Mouse (Mus musculus) intestine, embryonic 14.5 days (tissue): ENCODE data around the gene Nedd9. TPM values are rescaled to one million over a fixed set of nuclear protein-coding genes. Genes with fewer than 3 reads are reported as not detected.

ENCODE experiments used
- ATAC-seq: fragments of 200-750 bp; cut with Nextera tagmentation; replicated peaks from 2 replicates; pipeline ENCODE4 v1.8.0; 2017; ENCODE audit warnings: low read depth, moderate number of reproducible peaks, moderate TSS enrichment, moderate library complexity; ENCODE audit not compliant: low FRiP score, low TSS enrichment
- DNase-seq: peaks from one replicate; pipeline ENCODE4 v3.0.0-alpha.2; 2018; ENCODE audit warnings: low spot score
- H3K27ac ChIP-seq: fragments of 300-500 bp; sonication (generic); 2 replicates; pipeline ENCODE4 v1.5.1; 2014; ENCODE audit warnings: low read depth, mild to moderate bottlenecking, control low read depth
- H3K27me3 ChIP-seq: fragments of 300-500 bp; sonication (generic); replicated peaks from 2 replicates; pipeline ENCODE4 v1.6.1; 2014; ENCODE audit warnings: low read length, control low read depth; ENCODE audit not compliant: control insufficient read depth, insufficient read depth
- H3K36me3 ChIP-seq: fragments of 300-500 bp; sonication (generic); 2 replicates; pipeline ENCODE4 v1.6.1; 2014; ENCODE audit warnings: low read length, control low read depth; ENCODE audit not compliant: control insufficient read depth, insufficient read depth
- H3K4me1 ChIP-seq: fragments of 300-500 bp; sonication (generic); replicated peaks from 2 replicates; pipeline ENCODE4 v1.6.1; 2014; ENCODE audit warnings: low read length, control low read depth, mixed read lengths; ENCODE audit not compliant: control insufficient read depth, insufficient read depth
- H3K4me2 ChIP-seq: fragments of 300-500 bp; sonication (generic); 2 replicates; pipeline ENCODE4 v1.6.1; 2014; ENCODE audit warnings: low read length
- H3K4me3 ChIP-seq: fragments of 300-500 bp; sonication (generic); 2 replicates; pipeline ENCODE4 v1.5.1; 2014; ENCODE audit warnings: low read depth, low read length, control low read depth, mixed read lengths
- H3K9ac ChIP-seq: fragments of 300-500 bp; sonication (generic); 2 replicates; pipeline ENCODE4 v1.6.1; 2014; ENCODE audit warnings: mild to moderate bottlenecking, low read length
- H3K9me3 ChIP-seq: fragments of 300-500 bp; sonication (generic); 2 replicates; pipeline ENCODE4 v1.6.1; 2016; ENCODE audit warnings: low read length, control low read depth; ENCODE audit not compliant: control insufficient read depth
- WGBS: fragments of 180-500 bp; shearing (Covaris S2); extraction: QIAGEN DNeasy Blood & Tissue Kit; methylation state at CpG from one replicate; pipeline ENCODE4 v1.1.7; 2014; 5-methylcytosine and 5-hydroxymethylcytosine counted together
- polyA plus RNA-seq: library from polyadenylated mRNA; unstranded; fragments of >200 nt; fragmentation: Nextera tagmentation; extraction: Ambion mirVana; gene quantifications from 2 replicates; pipeline ENCODE4 v1.2.1, GENCODE M21; 2014

Nedd9 gene
- polyA plus RNA-seq, 1 experiment from 2014 or later: 56.5 TPM

GRCm38 (mm10) chr13:41420376-41420775 is 66.8 kb downstream of the Nedd9 start:
- Histone ChIP-seq H3K27ac (no peak overlapping the region), H3K4me3 (no peak overlapping the region), H3K9me3 (no peaks in the 10 kb centered on the region), H3K36me3 (no peaks in the 10 kb centered on the region), H3K27me3 (no peaks in the 10 kb centered on the region), H3K9ac (no peak overlapping the region), H3K4me1 (0 out of 2 replicates have a peak, but pooled peaks cover 6% of the 10 kb centered on the region), H3K4me2 (no peak overlapping the region)
- WGBS: 81% methylated on average over 4 of the region's 4 CpGs
- ATAC-seq: no peak
- no peak for DNase-seq

- no peak overlapping the region for H3K9ac ChIP-seq
- no peaks in the 10 kb centered on the region for H3K27me3 ChIP-seq
- 59% methylated on average over 13 of the region's 13 CpGs for WGBS
- H3K27ac ChIP-seq: no peak overlapping the region
- no peak for DNase-seq
- H3K9me3 ChIP-seq: no peaks in the 10 kb centered on the region
- ATAC-seq: no peak; the same call in 1 of the 2 replicates
- H3K4me2 ChIP-seq: no peak overlapping the region
- H3K4me1 ChIP-seq: no peaks in the 10 kb centered on the region
- H3K4me3 ChIP-seq: no peak overlapping the region
- no peaks in the 10 kb centered on the region for H3K36me3 ChIP-seq
Measured at GRCm38 (mm10) chr13:41418198-41418869, 68.8 kb downstream of the Nedd9 start.

- ATAC-seq (no peak), DNase-seq (no peak)
- Histone ChIP-seq H3K27me3 (no peaks in the 10 kb centered on the region), H3K27ac (no peak overlapping the region), H3K36me3 (no peaks in the 10 kb centered on the region), H3K4me3 (no peak overlapping the region), H3K9me3 (no peaks in the 10 kb centered on the region), H3K4me1 (no peaks in the 10 kb centered on the region), H3K9ac (no peak overlapping the region), H3K4me2 (no peak overlapping the region)
- WGBS: 63% methylated on average over 11 of the region's 11 CpGs
Measured at GRCm38 (mm10) chr13:41416065-41417016, 70.8 kb downstream of the Nedd9 start.

- Histone ChIP-seq H3K9me3 (no peaks in the 10 kb centered on the region), H3K27ac (no peak overlapping the region), H3K4me2 (no peak overlapping the region), H3K36me3 (no peaks in the 10 kb centered on the region), H3K4me3 (no peak overlapping the region), H3K4me1 (no peaks in the 10 kb centered on the region), H3K27me3 (no peaks in the 10 kb centered on the region), H3K9ac (no peak overlapping the region)
- WGBS: 62% methylated on average over 13 of the region's 13 CpGs
- ATAC-seq (no peak), DNase-seq (no peak)
Measured at GRCm38 (mm10) chr13:41410191-41411074, 76.7 kb downstream of the Nedd9 start.

GRCm38 (mm10) chr13:41409291-41409690 is 77.9 kb downstream of the Nedd9 start:
- H3K4me3 ChIP-seq: no peak overlapping the region
- no peak overlapping the region for H3K4me2 ChIP-seq
- no peaks in the 10 kb centered on the region for H3K27me3 ChIP-seq
- WGBS: 56% methylated on average over 3 of the region's 3 CpGs
- no peak overlapping the region for H3K27ac ChIP-seq
- no peaks in the 10 kb centered on the region for H3K36me3 ChIP-seq
- DNase-seq (no peak), ATAC-seq (no peak)
- H3K9me3 ChIP-seq: no peaks in the 10 kb centered on the region
- no peaks in the 10 kb centered on the region for H3K4me1 ChIP-seq
- no peak overlapping the region for H3K9ac ChIP-seq

- Histone ChIP-seq H3K27ac (no peak overlapping the region), H3K9me3 (no peaks in the 10 kb centered on the region), H3K36me3 (no peaks in the 10 kb centered on the region), H3K4me1 (no peaks in the 10 kb centered on the region), H3K9ac (no peak overlapping the region), H3K4me3 (no peak overlapping the region), H3K4me2 (no peak overlapping the region), H3K27me3 (no peaks in the 10 kb centered on the region)
- ATAC-seq (no peak), DNase-seq (no peak)
- 85% methylated on average over 10 of the region's 10 CpGs for WGBS
Measured at GRCm38 (mm10) chr13:41408374-41408952, 78.7 kb downstream of the Nedd9 start.

- Histone ChIP-seq H3K9me3 (no peaks in the 10 kb centered on the region), H3K27ac (no peak overlapping the region), H3K4me2 (no peak overlapping the region), H3K4me1 (no peaks in the 10 kb centered on the region), H3K27me3 (no peaks in the 10 kb centered on the region), H3K9ac (no peak overlapping the region), H3K4me3 (no peak overlapping the region), H3K36me3 (no peaks in the 10 kb centered on the region)
- DNase-seq: no peak
- no peak; the same call in 1 of the 2 replicates for ATAC-seq
- WGBS: 85% methylated on average over 5 of the region's 5 CpGs
Measured at GRCm38 (mm10) chr13:41405009-41405408, 82.2 kb downstream of the Nedd9 start.

GRCm38 (mm10) chr13:41403838-41404237 is 83.3 kb downstream of the Nedd9 start:
- H3K9me3 ChIP-seq: no peaks in the 10 kb centered on the region

More at GRCm38 (mm10) chr13:41403838-41404237, 83.3 kb downstream of the Nedd9 start:
- Histone ChIP-seq H3K4me1 (no peaks in the 10 kb centered on the region), H3K36me3 (no peaks in the 10 kb centered on the region), H3K27me3 (no peaks in the 10 kb centered on the region), H3K4me2 (no peak overlapping the region), H3K4me3 (no peak overlapping the region), H3K9ac (no peak overlapping the region), H3K27ac (no peak overlapping the region)
- 63% methylated on average over 6 of the region's 6 CpGs for WGBS
- DNase-seq (no peak), ATAC-seq (peak; percentile 86)
